Mouse (Mus musculus): ENCODE data around the gene Slco4c1. TPM values are rescaled to one million over a fixed set of nuclear protein-coding genes. Genes with fewer than 3 reads are reported as not detected.

The Slco4c1 gene
- polyA plus RNA-seq, 1 experiment from 2014 or later = 0.19 TPM

DNA sequence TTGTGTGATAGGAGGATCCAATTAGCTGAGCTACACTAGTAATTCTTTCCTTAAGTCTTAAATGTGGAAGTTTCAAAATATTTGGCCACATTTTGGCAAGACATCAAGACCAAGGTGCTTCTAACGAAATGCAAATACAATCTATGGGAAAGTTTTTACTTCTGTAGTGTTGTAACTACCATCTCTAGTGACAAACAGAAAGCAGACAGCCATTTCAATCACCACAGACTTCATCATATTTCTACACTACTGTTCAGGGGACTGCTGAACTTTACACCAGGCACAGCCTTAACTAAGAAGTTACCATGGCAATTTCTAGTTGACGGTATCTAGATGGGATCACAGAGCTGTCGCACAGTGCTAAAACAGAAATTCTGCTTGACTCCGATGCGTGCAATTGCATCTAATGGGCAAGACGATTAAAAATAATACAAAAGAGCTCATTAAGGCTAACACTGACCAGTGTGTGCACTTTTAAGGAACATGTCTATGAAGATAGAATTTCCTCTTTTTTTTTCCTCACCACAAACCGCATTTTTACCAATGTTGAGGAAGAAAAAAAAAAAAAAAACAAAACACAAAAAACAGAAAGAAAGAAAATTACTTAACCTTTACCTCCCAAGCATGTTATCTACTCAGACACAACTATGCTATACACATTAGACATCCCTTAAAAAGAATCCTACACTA, 11.8 kb downstream of the Slco4c1 start:
- H3K4me1 ChIP-seq (replicated peaks) = no peaks in the 10 kb centered on the region
- 81% methylated on average over 7 of the region's 7 CpGs for WGBS
- no peak overlapping the region for H3K9ac ChIP-seq
- no peaks in the 10 kb centered on the region for H3K36me3 ChIP-seq
- no peaks in the 10 kb centered on the region for H3K9me3 ChIP-seq (replicated peaks)
- no peaks in the 10 kb centered on the region for H3K27me3 ChIP-seq
- H3K27ac ChIP-seq = no peak overlapping the region
- no peak overlapping the region for H3K4me3 ChIP-seq
- H3K4me2 ChIP-seq = no peak overlapping the region
- ATAC-seq (replicated peaks; ENCODE audit: insufficient number of reproducible peaks, insufficient read depth, low FRiP score, low read depth) = no peak

DNA sequence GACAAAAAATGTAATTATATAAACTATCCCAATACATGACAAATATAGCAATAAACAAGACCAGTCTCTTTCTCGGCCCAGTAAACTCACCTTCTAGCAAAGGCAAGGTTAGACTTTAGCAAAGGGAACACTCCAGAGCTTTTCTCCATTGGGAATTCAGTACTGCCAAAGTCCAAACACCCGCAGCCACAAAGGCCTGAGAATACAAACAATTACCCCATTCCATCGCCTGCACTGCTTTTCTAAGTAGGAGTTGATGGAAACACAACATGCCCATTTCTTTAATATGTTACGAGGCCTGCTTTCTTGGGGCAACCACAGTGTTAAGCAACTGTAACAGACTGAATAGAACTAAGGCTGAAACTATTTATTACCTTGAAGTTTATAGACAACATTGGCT, 18.4 kb downstream of the Slco4c1 start:
- H3K9me3 ChIP-seq (replicated peaks) = no peaks in the 10 kb centered on the region
- no peak overlapping the region for H3K27ac ChIP-seq
- no peaks in the 10 kb centered on the region for H3K36me3 ChIP-seq
- no peak overlapping the region for H3K4me2 ChIP-seq
- whole genome bisulfite sequencing = 74% methylated on average over 4 of the region's 4 CpGs
- H3K4me1 ChIP-seq (replicated peaks) = no peaks in the 10 kb centered on the region
- H3K4me3 ChIP-seq = no peak overlapping the region
- H3K27me3 ChIP-seq = no peaks in the 10 kb centered on the region
- no peak for ATAC-seq (replicated peaks; ENCODE audit: insufficient number of reproducible peaks, insufficient read depth, low FRiP score, low read depth)
- H3K9ac ChIP-seq = no peak overlapping the region

DNA sequence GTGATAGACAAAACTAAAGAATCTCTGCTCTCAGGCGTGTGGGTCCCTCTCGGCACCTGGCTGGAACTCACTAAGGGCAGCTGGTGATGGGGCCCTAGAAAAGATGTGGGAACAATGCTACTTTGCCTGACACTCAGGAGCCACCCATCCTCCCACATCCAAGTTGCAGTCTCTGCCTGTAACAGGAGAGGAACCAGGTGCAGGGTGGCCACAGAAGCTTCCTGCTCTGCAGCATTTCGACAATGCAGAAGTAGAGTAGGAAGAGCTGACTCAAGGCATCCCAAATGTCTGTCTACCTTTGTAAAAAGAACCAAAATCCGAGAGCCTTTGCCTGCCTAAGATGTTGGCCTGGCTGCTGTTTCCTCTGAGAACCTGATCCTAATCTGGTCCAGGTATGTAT, 22.9 kb downstream of the Slco4c1 start:
- H3K9ac ChIP-seq = no peak overlapping the region
- no peak for ATAC-seq (replicated peaks; ENCODE audit: insufficient number of reproducible peaks, insufficient read depth, low FRiP score, low read depth)
- no peaks in the 10 kb centered on the region for H3K36me3 ChIP-seq
- 55% methylated on average over 4 of the region's 4 CpGs for WGBS
- H3K4me3 ChIP-seq = no peak overlapping the region
- H3K27ac ChIP-seq = no peak overlapping the region
- H3K27me3 ChIP-seq = no peaks in the 10 kb centered on the region
- H3K4me1 ChIP-seq (replicated peaks) = no peaks in the 10 kb centered on the region
- no peak overlapping the region for H3K4me2 ChIP-seq
- no peaks in the 10 kb centered on the region for H3K9me3 ChIP-seq (replicated peaks)

DNA sequence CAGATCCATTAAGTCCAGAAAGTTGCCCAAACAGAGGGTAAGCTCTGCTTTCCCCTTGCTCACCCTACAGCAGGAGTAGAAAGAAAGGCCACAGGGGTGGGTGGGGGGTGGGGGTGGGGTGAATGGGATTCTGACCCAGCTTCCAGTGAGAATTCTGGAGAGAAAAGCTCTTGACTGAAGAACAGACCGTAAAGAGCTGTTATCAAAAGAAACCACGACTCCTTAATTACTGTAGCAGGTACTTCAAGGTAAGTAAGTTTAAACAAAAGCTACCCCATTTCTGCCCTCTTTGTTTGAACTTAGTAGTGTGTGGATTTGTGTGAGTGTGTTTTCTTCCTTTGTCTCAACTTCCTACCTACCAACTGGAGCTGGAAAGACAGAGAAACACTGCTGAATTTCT, 23.4 kb downstream of the Slco4c1 start:
- Histone ChIP-seq H3K36me3 (no peaks in the 10 kb centered on the region), H3K27me3 (no peaks in the 10 kb centered on the region), H3K4me2 (no peak overlapping the region), H3K9me3 (replicated peaks) (no peaks in the 10 kb centered on the region), H3K9ac (no peak overlapping the region), H3K4me1 (replicated peaks) (no peaks in the 10 kb centered on the region), H3K27ac (no peak overlapping the region), H3K4me3 (no peak overlapping the region)
- WGBS = 46% methylated on average over 2 of the region's 2 CpGs
- ATAC-seq (replicated peaks; ENCODE audit: insufficient number of reproducible peaks, insufficient read depth, low FRiP score, low read depth) = no peak

DNA sequence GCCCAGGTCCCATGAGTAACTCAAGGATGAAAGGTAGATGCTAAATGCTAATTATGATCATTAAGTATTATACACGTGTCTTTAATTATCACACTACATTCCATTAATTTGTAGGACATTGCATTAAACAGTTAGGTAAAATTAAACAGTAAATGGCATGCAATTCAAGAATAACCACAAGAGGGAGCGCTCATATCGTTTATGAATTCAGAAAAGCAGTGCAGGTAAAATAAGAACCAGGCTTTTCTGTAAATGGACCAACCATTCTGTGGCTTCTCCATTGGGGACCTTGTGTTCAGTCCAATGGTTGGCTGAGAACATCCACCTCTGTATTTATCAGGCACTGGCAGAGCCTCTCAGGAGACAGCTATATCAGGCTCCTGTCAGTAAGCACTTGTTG, 25.2 kb downstream of the Slco4c1 start:
- no peak overlapping the region for H3K9ac ChIP-seq
- no peaks in the 10 kb centered on the region for H3K27me3 ChIP-seq
- 2% methylated on average over 3 of the region's 3 CpGs for WGBS
- H3K9me3 ChIP-seq (replicated peaks) = no peaks in the 10 kb centered on the region
- no peaks in the 10 kb centered on the region for H3K36me3 ChIP-seq
- no peak overlapping the region for H3K4me3 ChIP-seq
- ATAC-seq (replicated peaks; ENCODE audit: insufficient number of reproducible peaks, insufficient read depth, low FRiP score, low read depth) = no peak
- no peak overlapping the region for H3K27ac ChIP-seq
- no peak overlapping the region for H3K4me2 ChIP-seq
- no peaks in the 10 kb centered on the region for H3K4me1 ChIP-seq (replicated peaks)

DNA sequence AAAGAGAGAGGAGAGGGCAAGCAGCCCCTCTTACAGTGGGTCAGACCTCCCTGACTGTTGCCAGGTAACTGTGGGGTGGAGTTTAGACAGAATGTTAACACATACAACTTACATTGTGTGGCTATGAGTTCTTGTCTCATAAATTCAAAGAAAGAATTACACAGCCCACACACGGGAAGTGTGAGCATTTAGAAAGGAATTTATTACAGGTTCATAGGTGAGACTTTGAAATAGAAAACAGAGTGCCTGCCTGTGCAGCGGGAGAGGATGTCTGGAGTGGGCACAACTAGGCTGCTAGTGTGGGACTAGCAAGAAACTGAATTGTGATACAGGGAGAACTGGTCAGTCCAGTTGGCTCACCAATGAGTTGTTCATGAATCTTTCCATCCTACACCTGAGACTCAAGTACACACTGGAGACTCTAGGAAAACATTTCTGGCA, 66.7 kb downstream of the Slco4c1 start:
- no peaks in the 10 kb centered on the region for H3K36me3 ChIP-seq
- no peaks in the 10 kb centered on the region for H3K27me3 ChIP-seq
- H3K4me2 ChIP-seq = no peak overlapping the region
- H3K4me3 ChIP-seq = no peak overlapping the region
- H3K9ac ChIP-seq = no peak overlapping the region
- 63% methylated on average over 2 of the region's 2 CpGs for WGBS
- no peak overlapping the region for H3K27ac ChIP-seq
- H3K9me3 ChIP-seq (replicated peaks) = no peaks in the 10 kb centered on the region
- 0 out of 2 replicates have a peak, but pooled peaks have one; percentile 27 for ATAC-seq (replicated peaks; ENCODE audit: insufficient number of reproducible peaks, insufficient read depth, low FRiP score, low read depth)
- no peaks in the 10 kb centered on the region for H3K4me1 ChIP-seq (replicated peaks)

DNA sequence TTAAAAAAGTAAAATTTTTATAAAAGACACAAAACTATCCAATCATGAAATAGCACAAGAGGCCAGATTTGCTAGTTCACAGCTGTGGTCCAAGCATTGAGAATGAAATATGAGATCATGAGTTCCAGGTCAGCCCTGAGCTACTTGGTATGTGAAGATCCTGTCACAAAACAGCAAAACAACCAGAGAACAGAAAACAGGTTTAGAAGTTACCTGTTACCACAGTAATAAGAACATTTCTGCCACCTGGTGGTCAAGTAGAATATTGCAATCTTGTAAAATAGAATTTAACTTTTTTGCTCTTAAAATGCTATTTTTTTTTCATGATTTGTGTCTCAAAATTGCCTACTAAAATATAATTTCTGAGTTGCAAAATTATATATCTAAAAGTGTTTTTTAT, 70.4 kb downstream of the Slco4c1 start:
- no peak overlapping the region for H3K9ac ChIP-seq
- H3K4me1 ChIP-seq (replicated peaks) = no peaks in the 10 kb centered on the region
- H3K36me3 ChIP-seq = no peaks in the 10 kb centered on the region
- no peaks in the 10 kb centered on the region for H3K27me3 ChIP-seq
- no peak for ATAC-seq (replicated peaks; ENCODE audit: insufficient number of reproducible peaks, insufficient read depth, low FRiP score, low read depth)
- H3K27ac ChIP-seq = no peak overlapping the region
- no peaks in the 10 kb centered on the region for H3K9me3 ChIP-seq (replicated peaks)
- no peak overlapping the region for H3K4me3 ChIP-seq
- no peak overlapping the region for H3K4me2 ChIP-seq

DNA sequence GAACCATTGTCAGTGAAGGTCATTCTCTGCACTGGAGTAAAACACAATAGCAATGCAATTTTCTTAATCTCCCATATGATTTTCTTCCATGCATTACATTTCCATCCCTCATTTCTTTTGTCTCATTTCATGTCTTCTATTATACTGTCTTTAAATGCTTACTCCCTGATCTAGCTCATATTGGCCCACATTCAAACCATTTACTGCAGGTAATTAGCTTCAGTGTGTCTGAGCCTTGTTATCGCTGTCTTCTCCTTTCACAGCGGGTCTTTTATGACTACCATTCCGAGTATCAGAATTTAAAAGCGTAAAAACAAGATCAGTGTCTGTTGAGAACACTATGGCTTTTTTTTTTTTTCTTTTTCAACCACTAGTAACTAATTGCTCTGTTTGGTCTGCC, 77.3 kb downstream of the Slco4c1 start:
- no peaks in the 10 kb centered on the region for H3K36me3 ChIP-seq
- 86% methylated on average over 4 of the region's 4 CpGs for WGBS
- no peaks in the 10 kb centered on the region for H3K4me1 ChIP-seq (replicated peaks)
- no peaks in the 10 kb centered on the region for H3K27me3 ChIP-seq
- no peak overlapping the region for H3K4me2 ChIP-seq
- ATAC-seq (replicated peaks; ENCODE audit: insufficient number of reproducible peaks, insufficient read depth, low FRiP score, low read depth) = no peak
- no peak overlapping the region for H3K4me3 ChIP-seq
- H3K27ac ChIP-seq = no peak overlapping the region
- H3K9ac ChIP-seq = no peak overlapping the region
- H3K9me3 ChIP-seq (replicated peaks) = no peaks in the 10 kb centered on the region

DNA sequence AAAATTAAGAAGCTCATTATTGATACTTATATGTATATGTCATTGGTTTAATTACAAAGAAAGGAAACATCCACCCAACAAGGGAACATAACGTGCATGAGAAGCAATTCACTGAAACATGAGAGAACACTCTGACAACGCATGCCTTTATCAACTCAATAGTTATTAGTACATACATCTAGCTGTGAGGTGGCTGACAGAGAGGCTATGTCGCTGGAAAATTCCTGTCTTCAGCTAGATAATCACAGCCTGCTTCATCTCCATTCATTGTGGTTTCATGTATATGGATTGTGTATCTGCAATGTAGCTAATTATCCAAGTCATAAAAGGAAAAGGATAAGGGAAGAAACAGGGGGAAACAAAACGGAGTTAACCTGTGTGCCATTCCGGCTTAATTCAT, 77.7 kb downstream of the Slco4c1 start:
- no peaks in the 10 kb centered on the region for H3K27me3 ChIP-seq
- H3K9me3 ChIP-seq (replicated peaks) = no peaks in the 10 kb centered on the region
- no peak for ATAC-seq (replicated peaks; ENCODE audit: insufficient number of reproducible peaks, insufficient read depth, low FRiP score, low read depth)
- H3K4me3 ChIP-seq = no peak overlapping the region
- H3K4me2 ChIP-seq = no peak overlapping the region
- 75% methylated on average over 5 of the region's 5 CpGs for WGBS
- H3K9ac ChIP-seq = no peak overlapping the region
- no peaks in the 10 kb centered on the region for H3K36me3 ChIP-seq
- no peak overlapping the region for H3K27ac ChIP-seq
- no peaks in the 10 kb centered on the region for H3K4me1 ChIP-seq (replicated peaks)

DNA sequence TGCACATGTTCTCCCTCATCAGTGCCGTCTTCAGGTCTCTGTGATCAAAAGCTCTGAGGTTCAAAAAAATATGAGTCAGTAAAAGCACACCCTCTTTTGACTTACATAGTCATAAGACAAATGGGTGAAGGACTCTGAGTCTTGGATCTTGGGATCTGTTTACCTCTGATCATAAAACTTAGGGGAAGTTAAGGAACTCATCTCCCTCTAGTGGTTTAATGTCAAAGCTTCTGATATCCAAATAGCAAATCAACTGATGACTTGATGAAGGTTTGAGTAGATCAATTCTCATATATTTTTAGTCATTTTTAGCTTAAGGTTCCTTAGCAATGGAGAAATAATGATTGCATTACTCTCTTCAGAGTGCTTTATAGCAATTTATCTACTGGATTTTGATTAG, 82.7 kb downstream of the Slco4c1 start:
- Histone ChIP-seq H3K27me3 (no peaks in the 10 kb centered on the region), H3K36me3 (no peaks in the 10 kb centered on the region), H3K4me3 (no peak overlapping the region), H3K9ac (no peak overlapping the region), H3K9me3 (replicated peaks) (no peaks in the 10 kb centered on the region), H3K4me2 (no peak overlapping the region), H3K27ac (no peak overlapping the region), H3K4me1 (replicated peaks) (no peaks in the 10 kb centered on the region)
- WGBS = 82% methylated on average over 1 of the region's 1 CpGs
- no peak for ATAC-seq (replicated peaks; ENCODE audit: insufficient number of reproducible peaks, insufficient read depth, low FRiP score, low read depth)

DNA sequence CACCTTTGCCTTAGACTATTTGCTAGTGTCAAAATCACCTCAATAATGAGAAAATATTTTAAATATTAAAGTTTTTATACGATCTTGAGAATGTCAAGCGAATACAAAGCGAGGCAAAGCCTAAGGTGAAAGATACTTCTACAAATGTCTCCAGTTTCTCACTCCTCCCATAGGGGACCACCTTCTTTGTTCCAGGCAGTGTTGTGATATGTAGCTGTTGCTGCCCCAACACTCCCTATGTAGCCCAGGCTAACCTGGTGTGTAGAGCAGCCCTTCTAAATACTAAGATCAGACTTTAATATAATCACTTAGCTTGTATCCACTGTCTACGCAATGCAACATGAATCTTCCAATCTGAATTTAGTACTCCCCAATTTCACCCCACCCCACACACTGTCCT, 97.8 kb downstream of the Slco4c1 start:
- Histone ChIP-seq H3K36me3 (no peaks in the 10 kb centered on the region), H3K4me2 (no peak overlapping the region), H3K27ac (no peak overlapping the region), H3K4me3 (no peak overlapping the region), H3K9ac (no peak overlapping the region), H3K9me3 (replicated peaks) (no peaks in the 10 kb centered on the region), H3K27me3 (no peaks in the 10 kb centered on the region), H3K4me1 (replicated peaks) (no peaks in the 10 kb centered on the region)
- WGBS = 93% methylated on average over 4 of the region's 4 CpGs
- no peak for ATAC-seq (replicated peaks; ENCODE audit: insufficient number of reproducible peaks, insufficient read depth, low FRiP score, low read depth)

DNA sequence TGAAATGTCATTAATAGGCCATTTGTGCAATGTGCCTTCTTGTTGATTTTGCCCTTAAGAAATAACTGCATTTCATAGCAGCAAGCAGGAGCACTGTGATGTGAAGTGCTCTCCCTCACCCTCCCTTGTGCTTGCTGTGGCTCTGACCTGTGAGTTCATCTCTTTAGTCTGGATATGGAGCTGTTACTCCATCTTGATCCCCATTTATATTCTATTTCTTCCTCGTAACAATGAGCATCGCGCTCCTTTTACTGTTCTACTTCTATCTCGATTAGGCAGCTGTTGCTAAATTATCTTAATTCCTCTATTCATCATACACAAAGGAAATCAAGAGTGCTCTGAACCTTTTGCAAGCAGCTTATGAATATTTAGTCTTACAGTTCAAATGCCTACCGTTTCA, 98.3 kb downstream of the Slco4c1 start:
- H3K4me1 ChIP-seq (replicated peaks) = no peaks in the 10 kb centered on the region

More for the DNA sequence above, 98.3 kb downstream of the Slco4c1 start:
- no peak overlapping the region for H3K4me3 ChIP-seq
- H3K27ac ChIP-seq = no peak overlapping the region
- no peaks in the 10 kb centered on the region for H3K36me3 ChIP-seq
- no peak overlapping the region for H3K4me2 ChIP-seq
- H3K9me3 ChIP-seq (replicated peaks) = no peaks in the 10 kb centered on the region
- WGBS = 88% methylated on average over 5 of the region's 5 CpGs
- no peak overlapping the region for H3K9ac ChIP-seq
- ATAC-seq (replicated peaks; ENCODE audit: insufficient number of reproducible peaks, insufficient read depth, low FRiP score, low read depth) = no peak
- no peaks in the 10 kb centered on the region for H3K27me3 ChIP-seq
